19 mouse cellular contexts compared by ENCODE assay signal in the genomic region with DNA sequence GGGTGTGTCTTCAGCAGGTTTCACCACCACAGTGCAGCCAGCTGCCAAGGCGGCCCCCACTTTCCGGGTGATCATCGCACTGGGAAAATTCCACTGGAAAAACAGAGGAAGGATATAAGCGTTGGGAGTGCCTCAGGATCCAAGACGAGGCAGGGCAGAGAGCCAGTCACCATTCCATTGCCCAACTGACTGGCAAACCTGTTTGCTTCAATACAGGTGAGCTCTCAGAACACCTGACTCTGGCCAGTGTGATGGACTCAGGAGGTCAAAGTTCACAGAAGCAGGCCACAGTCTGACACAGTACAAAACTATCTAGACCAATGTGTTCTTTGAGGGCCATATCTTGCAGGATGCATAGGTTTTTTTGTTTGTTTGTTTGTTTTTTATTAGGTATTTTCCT. TPM values are rescaled to one million over a fixed set of nuclear protein-coding genes. Genes with fewer than 3 reads are reported as not detected.
"Had no signal": no experiment of that assay in that cellular context is flagged by ENCODE, and none has a peak within 500 bp of the region (broad histone marks: within the 10 kb centered on the region; RNA-seq: fewer than 3 reads in every experiment).

No protein-coding gene starts in this region.

- H3K27me3 ChIP-seq: limb, embryonic 12.5 days; limb, embryonic 15.5 days; midbrain, embryonic 13.5 days; neural tube, embryonic 13.5 days; stomach, embryonic 15.5 days had no signal

- DNase-seq: kidney, adult 2 months; left cerebral cortex, postnatal 4 days; lung, adult 2 months; retina, postnatal 1 day; right cerebral cortex, postnatal 25 days; spleen, adult 18-20 months; thymus, postnatal 25 days had no signal

- H3K9ac ChIP-seq: limb, embryonic 12.5 days; limb, embryonic 15.5 days; liver, embryonic 14.5 days; midbrain, embryonic 13.5 days; neural tube, embryonic 13.5 days; stomach, embryonic 15.5 days had no signal

- ATAC-seq: midbrain, embryonic 13.5 days; midbrain, embryonic 16.5 days had no signal

- H3K4me2 ChIP-seq: limb, embryonic 12.5 days; limb, embryonic 15.5 days; midbrain, embryonic 13.5 days; neural tube, embryonic 13.5 days; stomach, embryonic 15.5 days had no signal

- H3K27ac ChIP-seq: kidney, postnatal 0 days; limb, embryonic 12.5 days; limb, embryonic 15.5 days; liver, embryonic 14.5 days; midbrain, embryonic 10.5 days; midbrain, embryonic 13.5 days; neural tube, embryonic 13.5 days; stomach, embryonic 15.5 days had no signal

- H3K4me1 ChIP-seq: limb, embryonic 12.5 days; limb, embryonic 15.5 days; midbrain, embryonic 10.5 days; midbrain, embryonic 13.5 days; neural tube, embryonic 13.5 days; stomach, embryonic 15.5 days had no signal

- H3K9me3 ChIP-seq: limb, embryonic 12.5 days; limb, embryonic 15.5 days; megakaryocyte, embryonic 14.5 days; midbrain, embryonic 10.5 days; midbrain, embryonic 13.5 days; neural tube, embryonic 13.5 days; stomach, embryonic 15.5 days had no signal

- H3K4me3 ChIP-seq: limb, embryonic 12.5 days; limb, embryonic 15.5 days; megakaryocyte, embryonic 14.5 days; midbrain, embryonic 10.5 days; midbrain, embryonic 13.5 days; myocyte; neural tube, embryonic 13.5 days; stomach, embryonic 15.5 days had no signal

RNA-seq across cellular contexts. Expression of a gene that starts 13.5 kb away (rescaled TPM):
- total RNA-seq: monocyte, adult 5-6 weeks had no signal
